Mouse (Mus musculus) embryonic facial prominence, embryonic 13.5 days (tissue): Measurements from ENCODE around the gene Actr3b. TPM values are rescaled to one million over a fixed set of nuclear protein-coding genes. Genes with fewer than 3 reads are reported as not detected.

ENCODE experiments used
- polyA plus RNA-seq: library from polyadenylated mRNA; unstranded; fragments of >200 nt; fragmentation: Nextera tagmentation; extraction: Ambion mirVana; gene quantifications from 2 replicates; pipeline ENCODE4 v1.2.1, GENCODE M21; 2015

Gene Actr3b
- polyA plus RNA-seq, 1 experiment from 2014 or later, result 4.7 TPM

Other genes with a start within 250 kb of the Actr3b start
- 0.12 TPM in 1 of 2 replicates, not detected in the other for gene Cct8l1, start 243.9 kb upstream of the Actr3b start, polyA plus RNA-seq
- 11.2 and 13.4 TPM in 2 replicates for gene Xrcc2, start 54.2 kb upstream of the Actr3b start, polyA plus RNA-seq
- 0.08 and 0.17 TPM in 2 replicates for gene Gm21663, start 182.4 kb downstream of the Actr3b start, polyA plus RNA-seq
- 0.29 TPM in 1 of 2 replicates, not detected in the other for gene Gm21671, start 194.4 kb downstream of the Actr3b start, polyA plus RNA-seq
- gene Gm21680, start 212.7 kb downstream of the Actr3b start, polyA plus RNA-seq, result 0.07 and 0.29 TPM in 2 replicates
- 0.17 and 0.20 TPM in 2 replicates for gene Gm21698, start 228.7 kb downstream of the Actr3b start, polyA plus RNA-seq
- gene Gm1979, start 244.8 kb downstream of the Actr3b start, polyA plus RNA-seq, result 0.15 and 0.21 TPM in 2 replicates